Mouse (Mus musculus) intestine, embryonic 16.5 days (tissue): ENCODE measurements around the gene Gm5108. TPM values are rescaled to one million over a fixed set of nuclear protein-coding genes. Genes with fewer than 3 reads are reported as not detected.

Source experiments
- ATAC-seq: fragments of 200-750 bp; cut with Nextera tagmentation; 2 replicates; pipeline ENCODE4 v1.8.0; 2017; ENCODE audit warnings: moderate TSS enrichment, moderate library complexity
- H3K27ac ChIP-seq: fragments of 300-500 bp; sonication (generic); 2 replicates; pipeline ENCODE4 v1.5.1; 2014; ENCODE audit warnings: mild to moderate bottlenecking, low read length
- H3K27me3 ChIP-seq: fragments of 300-500 bp; sonication (generic); replicated peaks from 2 replicates; pipeline ENCODE4 v1.6.1; 2014; ENCODE audit warnings: low read length, control low read depth, mixed read lengths; ENCODE audit not compliant: control insufficient read depth, insufficient read depth
- H3K36me3 ChIP-seq: fragments of 300-500 bp; sonication (generic); 2 replicates; pipeline ENCODE4 v1.6.1; 2014; ENCODE audit warnings: low read length, control low read depth; ENCODE audit not compliant: control insufficient read depth, insufficient read depth
- H3K4me1 ChIP-seq: fragments of 300-500 bp; sonication (generic); 2 replicates; pipeline ENCODE4 v1.6.1; 2014; ENCODE audit warnings: low read length, control low read depth, mixed read lengths; ENCODE audit not compliant: control insufficient read depth, insufficient read depth
- H3K4me2 ChIP-seq: fragments of 300-500 bp; sonication (generic); 2 replicates; pipeline ENCODE4 v1.6.1; 2014; ENCODE audit warnings: low read depth, low read length, control low read depth
- H3K4me3 ChIP-seq: fragments of 300-500 bp; sonication (generic); 2 replicates; pipeline ENCODE4 v1.5.1; 2014; ENCODE audit warnings: mild to moderate bottlenecking, low read length
- H3K9ac ChIP-seq: fragments of 300-500 bp; sonication (generic); 2 replicates; pipeline ENCODE4 v1.6.1; 2014; ENCODE audit warnings: low read depth, low read length
- H3K9me3 ChIP-seq: fragments of 300-500 bp; sonication (generic); 2 replicates; pipeline ENCODE4 v1.6.1; 2016; ENCODE audit warnings: low read length, control low read depth; ENCODE audit not compliant: control insufficient read depth
- WGBS: fragments of 180-500 bp; shearing (Covaris S2); extraction: QIAGEN DNeasy Blood & Tissue Kit; methylation state at CpG from one replicate; pipeline ENCODE4 v1.1.7; 2014; 5-methylcytosine and 5-hydroxymethylcytosine counted together
- polyA plus RNA-seq: library from polyadenylated mRNA; unstranded; fragments of >200 nt; fragmentation: Nextera tagmentation; extraction: Ambion mirVana; gene quantifications from 2 replicates; pipeline ENCODE4 v1.2.1, GENCODE M21; 2015

Gene Gm5108
- polyA plus RNA-seq, 1 experiment from 2014 or later = not detected

DNA sequence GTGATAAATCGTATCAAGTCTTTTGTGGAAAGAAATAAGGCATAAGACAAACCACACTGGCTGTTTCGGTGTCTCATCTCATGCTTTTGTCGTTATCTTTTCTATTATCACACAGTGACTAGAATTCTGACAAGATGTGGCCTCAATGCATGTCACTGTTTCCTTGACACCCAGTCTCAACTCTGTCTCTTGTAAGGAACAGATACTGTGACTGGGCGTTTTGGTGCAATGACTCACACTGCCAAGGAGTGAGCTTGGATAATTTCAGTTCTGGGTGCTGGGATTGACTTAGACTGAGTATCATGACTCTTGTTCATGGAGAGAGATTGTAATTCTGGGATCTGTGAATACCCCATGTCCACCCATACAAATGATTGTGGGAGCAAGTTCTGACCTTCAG, 65.6 kb downstream of the Gm5108 start:
- no peak for ATAC-seq
- WGBS = 80% methylated on average over 4 of the region's 4 CpGs
- Histone ChIP-seq H3K36me3 (no peaks in the 10 kb centered on the region), H3K4me3 (no peak overlapping the region), H3K9me3 (no peaks in the 10 kb centered on the region), H3K9ac (no peak overlapping the region), H3K4me1 (peaks cover 4% of the 10 kb centered on the region; the same call in 1 of the 2 replicates), H3K27me3 (no peaks in the 10 kb centered on the region), H3K27ac (no peak overlapping the region), H3K4me2 (no peak overlapping the region)

DNA sequence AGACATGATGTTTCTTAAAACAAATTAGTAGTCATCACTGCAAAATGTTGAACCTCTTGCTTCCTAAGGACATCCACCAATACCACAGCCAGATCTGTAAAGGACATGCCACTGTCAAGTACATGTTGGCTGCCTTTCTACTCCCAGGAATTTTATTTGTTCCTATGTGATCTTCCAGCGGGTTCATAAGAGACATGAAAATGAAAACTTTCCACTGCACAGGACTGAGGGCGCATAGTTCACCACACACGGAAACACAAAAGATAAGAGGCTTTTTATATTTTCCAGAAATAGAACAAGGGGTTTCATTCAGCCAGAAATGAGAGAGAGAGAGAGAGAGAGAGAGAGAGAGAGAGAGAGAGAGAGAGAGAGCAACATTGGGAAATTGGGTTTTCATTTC, 70.1 kb downstream of the Gm5108 start:
- no peak for ATAC-seq
- WGBS = 65% methylated on average over 3 of the region's 3 CpGs

DNA sequence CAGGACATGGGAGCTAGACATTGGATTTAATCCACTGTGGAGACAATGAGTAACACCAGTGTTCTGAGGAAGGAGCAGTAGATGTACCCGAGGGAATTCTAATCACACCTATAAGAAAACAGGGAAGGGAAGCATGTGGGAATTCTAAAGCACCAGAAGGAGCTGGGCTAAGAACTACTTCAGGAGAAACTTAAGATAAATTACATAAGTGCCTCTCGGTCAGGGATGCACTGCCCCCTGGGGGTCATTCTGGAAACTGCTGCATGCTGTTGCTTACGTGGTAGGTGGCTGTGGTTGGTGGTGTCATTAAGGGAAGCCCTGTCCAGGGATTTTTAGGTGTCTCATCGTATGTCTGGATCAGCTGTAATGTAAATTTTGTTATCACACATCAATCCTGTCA, 71.1 kb downstream of the Gm5108 start:
- no peaks in the 10 kb centered on the region for H3K27me3 ChIP-seq
- no peaks in the 10 kb centered on the region for H3K36me3 ChIP-seq
- no peak overlapping the region for H3K4me3 ChIP-seq
- no peak overlapping the region for H3K4me2 ChIP-seq
- no peaks in the 10 kb centered on the region for H3K9me3 ChIP-seq
- no peaks in the 10 kb centered on the region for H3K4me1 ChIP-seq
- no peak overlapping the region for H3K9ac ChIP-seq
- ATAC-seq = peak; percentile 56; the same call in 1 of the 2 replicates
- 14% methylated on average over 4 of the region's 4 CpGs for WGBS
- H3K27ac ChIP-seq = no peak overlapping the region

More for the DNA sequence above, 70.1 kb downstream of the Gm5108 start:
- Histone ChIP-seq H3K27me3 (no peaks in the 10 kb centered on the region), H3K9me3 (no peaks in the 10 kb centered on the region), H3K4me2 (no peak overlapping the region), H3K4me3 (no peak overlapping the region), H3K36me3 (no peaks in the 10 kb centered on the region), H3K4me1 (no peaks in the 10 kb centered on the region), H3K27ac (no peak overlapping the region), H3K9ac (no peak overlapping the region)

DNA sequence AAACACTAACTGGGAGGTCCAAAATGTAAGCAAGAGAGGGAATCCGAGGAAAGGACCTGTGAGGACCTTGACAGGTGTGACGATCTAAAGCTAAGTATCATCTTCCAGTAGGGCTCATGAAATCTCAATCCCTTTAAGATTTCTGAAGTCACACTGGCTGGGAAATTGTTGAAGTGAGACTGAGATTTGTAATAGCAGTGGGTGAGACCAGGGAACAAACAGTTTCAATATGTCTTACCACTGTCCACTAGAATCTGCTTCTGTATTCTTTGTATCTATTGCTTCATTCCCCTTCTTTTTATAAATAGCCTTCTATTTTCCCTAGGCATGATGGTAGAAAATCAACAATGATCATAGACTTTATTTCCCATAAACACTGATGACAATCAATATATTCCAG, 79.4 kb downstream of the Gm5108 start:
- Histone ChIP-seq H3K4me2 (no peak overlapping the region), H3K27ac (no peak overlapping the region), H3K9me3 (no peaks in the 10 kb centered on the region), H3K27me3 (no peaks in the 10 kb centered on the region), H3K4me3 (no peak overlapping the region), H3K4me1 (no peaks in the 10 kb centered on the region), H3K9ac (no peak overlapping the region), H3K36me3 (no peaks in the 10 kb centered on the region)
- 43% methylated on average over 2 of the region's 2 CpGs for WGBS
- ATAC-seq = no peak

Other genes with a start within 250 kb of the Gm5108 start
- gene Atp8a1, start 94.2 kb upstream of the Gm5108 start, polyA plus RNA-seq = 13.1 and 16.7 TPM in 2 replicates
- not detected in 2 replicates for gene Gm21905, start 4.8 kb downstream of the Gm5108 start, polyA plus RNA-seq
- gene Grxcr1, start 90.2 kb downstream of the Gm5108 start, polyA plus RNA-seq = not detected in 2 replicates